Mouse (Mus musculus) CH12.LX (cell line): ENCODE measurements around the gene Cd7. TPM values are rescaled to one million over a fixed set of nuclear protein-coding genes. Genes with fewer than 3 reads are reported as not detected.

Source experiments
- DNase-seq: peaks from one replicate; pipeline ENCODE4 v3.0.0-alpha.2; 2013; ENCODE audit errors: extremely low read depth
- H3K27ac ChIP-seq: 2 replicates; pipeline ENCODE4 v1.5.1; 2012; ENCODE audit warnings: low read depth, mild to moderate bottlenecking, control low read depth, moderate library complexity; ENCODE audit not compliant: insufficient read depth
- H3K27me3 ChIP-seq: replicated peaks from 2 replicates; pipeline ENCODE3; 2012; ENCODE audit warnings: inconsistent platforms
- H3K36me3 ChIP-seq, 2 experiments: replicated peaks in 1 of 2; 2 replicates each; pipeline versions ENCODE3 to v1.6.1; 2012; ENCODE audit warnings: inconsistent platforms in 1 of 2, low read length in 1 of 2, mild to moderate bottlenecking in 1 of 2, mixed read lengths in 1 of 2, moderate library complexity in 1 of 2; ENCODE audit not compliant: control insufficient read depth in 1 of 2, insufficient read depth in 1 of 2
- H3K4me1 ChIP-seq, 2 experiments: 2 replicates each; pipeline ENCODE4 v1.6.1; 2012; ENCODE audit warnings: inconsistent platforms in 1 of 2, moderate library complexity in 1 of 2; ENCODE audit not compliant: insufficient read depth in 2 of 2, control insufficient read depth in 1 of 2
- H3K4me2 ChIP-seq: 2 replicates; pipeline ENCODE4 v1.6.1; 2012; ENCODE audit warnings: low read depth, mild to moderate bottlenecking, control low read depth; ENCODE audit not compliant: poor library complexity, insufficient read depth, severe bottlenecking
- H3K4me3 ChIP-seq, 3 experiments: fragments of 150-350 bp in 1 of 3; sonication (generic) in 1 of 3; replicated peaks in 1 of 3; 2 replicates each; pipeline versions ENCODE3 to v1.5.1; 2011 to 2012; ENCODE audit warnings: low read depth in 2 of 3, low read length in 2 of 3, mild to moderate bottlenecking in 2 of 3, moderate library complexity in 2 of 3, control low read depth in 1 of 3, improper control_type of control experiment in 1 of 3, inconsistent platforms in 1 of 3, mixed read lengths in 1 of 3; ENCODE audit not compliant: poor library complexity in 1 of 3
- H3K79me2 ChIP-seq: replicated peaks from 2 replicates; pipeline ENCODE4 v1.6.1; 2012; ENCODE audit warnings: mild to moderate bottlenecking, moderate library complexity; ENCODE audit not compliant: control insufficient read depth, poor library complexity, insufficient read depth, severe bottlenecking; ENCODE audit errors: extremely low read depth
- H3K9ac ChIP-seq: 2 replicates; pipeline ENCODE4 v1.6.1; 2012; ENCODE audit warnings: low read depth, mild to moderate bottlenecking, control low read depth, moderate library complexity; ENCODE audit not compliant: insufficient read depth
- H3K9me3 ChIP-seq: replicated peaks from 2 replicates; pipeline ENCODE3; 2012; ENCODE audit warnings: low read length, inconsistent platforms, mixed read lengths
- BHLHE40 ChIP-seq: IDR thresholded peaks from 2 replicates; pipeline ENCODE4 v1.6.1; 2011; ENCODE audit warnings: mild to moderate bottlenecking, low read depth, low read length, improper control_type of control experiment
- CHD2 ChIP-seq: IDR thresholded peaks from 2 replicates; pipeline ENCODE4 v1.6.1; 2011; ENCODE audit warnings: low read length, improper control_type of control experiment
- ELF1 ChIP-seq: IDR thresholded peaks from 2 replicates; pipeline ENCODE4 v1.6.1; 2014; ENCODE audit warnings: low read depth, mild to moderate bottlenecking, inconsistent platforms, low read length, improper control_type of control experiment
- EP300 ChIP-seq: IDR thresholded peaks from 2 replicates; pipeline ENCODE4 v1.6.1; 2011; ENCODE audit warnings: low read length, improper control_type of control experiment
- ETS1 ChIP-seq: conservative IDR thresholded peaks from 2 replicates; pipeline ENCODE4 v1.6.1; 2012; ENCODE audit warnings: low read depth, mild to moderate bottlenecking, inconsistent platforms, low read length, improper control_type of control experiment, moderate library complexity
- GABPA ChIP-seq: IDR thresholded peaks from 2 replicates; pipeline ENCODE4 v1.6.1; 2012; ENCODE audit warnings: low read depth, low read length, improper control_type of control experiment, inconsistent platforms; ENCODE audit not compliant: insufficient replicate concordance
- JUN ChIP-seq: IDR thresholded peaks from 2 replicates; pipeline ENCODE4 v1.6.1; 2011; ENCODE audit warnings: low read depth, mild to moderate bottlenecking, low read length, improper control_type of control experiment, moderate library complexity; ENCODE audit not compliant: insufficient read depth
- JUND ChIP-seq: conservative IDR thresholded peaks from 2 replicates; pipeline ENCODE4 v1.6.1; 2011; ENCODE audit warnings: low read depth, low read length, improper control_type of control experiment
- MAFK ChIP-seq: IDR thresholded peaks from 2 replicates; pipeline ENCODE4 v1.6.1; 2011; ENCODE audit warnings: low read length, improper control_type of control experiment; ENCODE audit not compliant: insufficient replicate concordance
- MEF2A ChIP-seq: IDR thresholded peaks from 2 replicates; pipeline ENCODE4 v1.6.1; 2014; ENCODE audit warnings: low read depth, mild to moderate bottlenecking, inconsistent platforms, low read length, improper control_type of control experiment, borderline replicate concordance
- MXI1 ChIP-seq: IDR thresholded peaks from 2 replicates; pipeline ENCODE4 v1.6.1; 2011; ENCODE audit warnings: mild to moderate bottlenecking, low read depth, low read length, improper control_type of control experiment
- PAX5 ChIP-seq: IDR thresholded peaks from 2 replicates; pipeline ENCODE4 v1.6.1; 2012; ENCODE audit warnings: low read length, inconsistent platforms, mixed read lengths
- POLR2A ChIP-seq: IDR thresholded peaks from 2 replicates; pipeline ENCODE4 v1.6.1; 2011; ENCODE audit warnings: low read depth, mild to moderate bottlenecking, improper control_type of control experiment, low read length
- TBP ChIP-seq: conservative IDR thresholded peaks from 2 replicates; pipeline ENCODE4 v1.6.1; 2011; ENCODE audit warnings: low read depth, low read length, improper control_type of control experiment
- TCF12 ChIP-seq: IDR thresholded peaks from 2 replicates; pipeline ENCODE4 v1.6.1; 2014; ENCODE audit warnings: low read depth, mild to moderate bottlenecking, inconsistent platforms, low read length, improper control_type of control experiment
- USF2 ChIP-seq: conservative IDR thresholded peaks from 2 replicates; pipeline ENCODE4 v1.6.1; 2011; ENCODE audit warnings: low read depth, low read length, improper control_type of control experiment
- ZKSCAN1 ChIP-seq: IDR thresholded peaks from 2 replicates; pipeline ENCODE4 v1.6.1; 2012; ENCODE audit warnings: low read depth, inconsistent platforms, low read length, improper control_type of control experiment, borderline replicate concordance
- dilution Hi-C: fragments of 300-500 bp; cut with MboI; formaldehyde crosslinking; loops from 2 replicates; pipeline ENCODE4 v1.14.3; 2020; ENCODE audit warnings: low sequenced_read_pairs; ENCODE audit not compliant: extremely low pct_unique_long_range_greater_than_20kb, extremely low pct_ligation_motif_present
- in situ Hi-C: fragments of 300-500 bp; cut with MboI; formaldehyde crosslinking; loops from 3 replicates; pipeline ENCODE4 v1.14.3; 2019; ENCODE audit warnings: low sequenced_read_pairs, low pct_ligation_motif_present, low pct_unique_long_range_greater_than_20kb, mixed read lengths
- polyA plus RNA-seq: library from polyadenylated mRNA; unstranded; fragments of >175 nt; gene quantifications from 2 replicates; pipeline ENCODE4 v1.2.1, GENCODE M21; 2012; ENCODE audit warnings: low read depth; ENCODE audit not compliant: insufficient read length
- total RNA-seq, 2 experiments: library from RNA; depleted of rRNA; stranded (reverse); fragments of 300-350 nt in 1 of 2; fragments of >200 nt in 1 of 2; gene quantifications; 2 replicates each; pipeline ENCODE4 v1.2.3; 2012 to 2014

Gene Cd7
- total and polyA plus RNA-seq, 3 experiments, result 0.82 to 2.7 (median 1.0) TPM

DNA sequence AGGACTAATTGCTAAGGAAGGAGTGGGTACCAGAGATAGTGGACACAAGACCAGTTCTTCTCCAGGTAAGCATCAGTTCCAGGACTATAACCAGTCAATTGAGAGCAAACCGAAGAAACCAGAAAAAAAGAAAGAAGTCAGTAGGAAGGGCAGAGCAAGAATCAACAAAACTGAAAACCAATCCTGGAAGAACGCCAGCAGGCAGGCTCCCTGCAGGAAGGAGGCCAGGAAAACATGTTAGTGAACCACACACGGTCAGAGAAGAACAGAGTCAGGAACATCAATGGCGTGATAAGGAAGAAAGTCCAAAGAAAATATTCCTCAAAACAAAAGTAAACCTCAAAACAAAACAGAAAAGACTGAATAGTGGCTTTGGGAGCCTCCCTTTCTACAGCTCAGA, 37.3 kb downstream of the Cd7 start:
- DNase-seq, result no peak
- H3K9me3 ChIP-seq, result no peaks in the 10 kb centered on the region
- H3K79me2 ChIP-seq, result no peaks in the 10 kb centered on the region
- no peak overlapping the region for H3K4me3 ChIP-seq
- no peak overlapping the region for H3K4me2 ChIP-seq
- dilution Hi-C loops (no loop called here), in situ Hi-C loops (no loop called here)
- H3K27me3 ChIP-seq, result no peaks in the 10 kb centered on the region
- peaks cover 0 to 15% of the 10 kb centered on the region in 2 experiments for H3K36me3 ChIP-seq
- H3K9ac ChIP-seq, result no peak overlapping the region
- TF ChIP-seq CHD2 (no peak), JUND (no peak), GABPA (no peak), MXI1 (no peak), EP300 (no peak), MAFK (no peak), USF2 (no peak), BHLHE40 (no peak)
- H3K27ac ChIP-seq, result no peak overlapping the region
- peaks cover 3 to 7% of the 10 kb centered on the region in 2 experiments; a peak in 1 of 4 replicates for H3K4me1 ChIP-seq

DNA sequence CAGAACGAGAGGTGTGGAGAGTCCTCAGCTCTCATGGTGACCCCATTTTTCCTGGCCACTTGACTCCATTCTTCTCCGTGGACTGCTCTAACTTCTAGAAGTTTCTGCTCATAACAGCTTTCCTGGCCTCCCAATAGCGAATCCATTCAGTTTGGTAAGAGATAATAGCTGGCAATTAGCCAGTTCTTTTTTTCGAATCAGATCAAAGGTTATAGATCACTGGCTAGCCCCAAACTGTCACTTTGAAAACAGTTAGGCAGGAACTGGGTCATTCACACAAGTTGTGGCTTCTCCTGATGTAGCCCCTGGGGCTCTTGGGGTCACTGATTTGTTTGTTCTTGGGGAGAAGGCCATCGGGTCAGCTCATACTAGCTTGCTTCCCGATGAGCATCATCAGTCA, 44.5 kb downstream of the Cd7 start:
- H3K79me2 ChIP-seq, result peaks cover 11% of the 10 kb centered on the region
- no peak overlapping the region for H3K4me2 ChIP-seq
- in situ Hi-C loops (no loop called here), dilution Hi-C loops (no loop called here)
- H3K27me3 ChIP-seq, result no peaks in the 10 kb centered on the region
- H3K4me1 ChIP-seq, result peaks cover 7 to 16% of the 10 kb centered on the region in 2 experiments
- TF ChIP-seq MAFK, result no peak
- no peak for TF ChIP-seq JUN
- TF ChIP-seq ETS1, result no peak
- TF ChIP-seq GABPA, result no peak
- no peak for TF ChIP-seq PAX5
- TF ChIP-seq POLR2A, result no peak
- TF ChIP-seq ELF1, result no peak
- TF ChIP-seq ZKSCAN1, result no peak
- no peak for TF ChIP-seq MEF2A
- no peak for TF ChIP-seq TBP
- no peak for TF ChIP-seq TCF12
- no peak for TF ChIP-seq BHLHE40
- TF ChIP-seq, all 38 proteins: peak for 0
- Histone ChIP-seq H3K27ac (no peak overlapping the region), H3K4me3 (no peak overlapping the region), H3K9me3 (no peaks in the 10 kb centered on the region), H3K9ac (no peak overlapping the region), H3K36me3 (peaks cover 0 to 50% of the 10 kb centered on the region in 2 experiments)
- DNase-seq, result no peak
